Mouse (Mus musculus) common myeloid progenitor, adult 5-6 weeks (primary cell): ENCODE measurements around the gene Slc16a12. TPM values are rescaled to one million over a fixed set of nuclear protein-coding genes. Genes with fewer than 3 reads are reported as not detected.
A peak's percentile ranks its signal among the peaks of the same experiment; 100 is the strongest.
"Not testable (repeated sequence)": the region's sequence is repeated elsewhere in the genome, so short reads cannot be mapped to it uniquely, and the experiment has no call there.

Experiments used
- ATAC-seq: replicated peaks from 2 replicates; pipeline ENCODE4 v1.8.0; 2016; ENCODE audit warnings: low read depth, mild to moderate bottlenecking, moderate TSS enrichment, inconsistent platforms; ENCODE audit not compliant: poor library complexity, severe bottlenecking
- total RNA-seq: library from RNA; stranded (forward); fragments of 200-1000, 187-1606 nt; gene quantifications from 2 replicates; pipeline ENCODE4 v1.2.3, GENCODE M21; 2017

The Slc16a12 gene
- total RNA-seq = 0.18 TPM in 1 of 2 replicates, not detected in the other

- ATAC-seq = peak; percentile 52
Observed at GRCm38 (mm10) chr19:34746688-34747504, at the start of gene Slc16a12. TSS of gene Slc16a12 (minus strand) at chr19:34747289.

GRCm38 (mm10) chr19:34796396-34796795 lies 49.3 kb upstream of the Slc16a12 start:
- no peak for ATAC-seq

- ATAC-seq = no peak
Observed at GRCm38 (mm10) chr19:34782491-34782890, 35.4 kb upstream of the Slc16a12 start.

GRCm38 (mm10) chr19:34778993-34779392 lies 31.9 kb upstream of the Slc16a12 start:
- ATAC-seq = no peak

- ATAC-seq = no peak
Observed at GRCm38 (mm10) chr19:34778098-34778497, 31.0 kb upstream of the Slc16a12 start.

- peak; percentile 68 for ATAC-seq
Observed at GRCm38 (mm10) chr19:34772775-34773174, 25.7 kb upstream of the Slc16a12 start.

GRCm38 (mm10) chr19:34770764-34771163 lies 23.7 kb upstream of the Slc16a12 start:
- ATAC-seq = no peak

- no peak for ATAC-seq
Observed at GRCm38 (mm10) chr19:34758754-34759153, 11.7 kb upstream of the Slc16a12 start.

- ATAC-seq = no peak
Observed at GRCm38 (mm10) chr19:34756561-34757240, 9.6 kb upstream of the Slc16a12 start.

- no peak for ATAC-seq
Observed at GRCm38 (mm10) chr19:34755680-34756079, 8.6 kb upstream of the Slc16a12 start.

GRCm38 (mm10) chr19:34753243-34753642 lies 6.2 kb upstream of the Slc16a12 start:
- ATAC-seq = no peak

- ATAC-seq = no peak
Observed at GRCm38 (mm10) chr19:34752391-34753092, 5.5 kb upstream of the Slc16a12 start.

GRCm38 (mm10) chr19:34751150-34751549 lies 4.1 kb upstream of the Slc16a12 start:
- ATAC-seq = peak; percentile 80

- no peak for ATAC-seq
Observed at GRCm38 (mm10) chr19:34748992-34749391, 1.9 kb upstream of the Slc16a12 start.

- ATAC-seq = not testable (repeated sequence)
Observed at GRCm38 (mm10) chr19:34747969-34748368, 880 bp upstream of the Slc16a12 start.

- ATAC-seq = no peak
Observed at GRCm38 (mm10) chr19:34746201-34746600, 888 bp downstream of the Slc16a12 start.

GRCm38 (mm10) chr19:34745012-34745411 lies 2.1 kb downstream of the Slc16a12 start:
- no peak for ATAC-seq

- ATAC-seq = no peak
Observed at GRCm38 (mm10) chr19:34737916-34738315, 9.2 kb downstream of the Slc16a12 start.

GRCm38 (mm10) chr19:34735900-34736299 lies 11.2 kb downstream of the Slc16a12 start:
- no peak for ATAC-seq

GRCm38 (mm10) chr19:34733020-34733419 lies 14.1 kb downstream of the Slc16a12 start:
- ATAC-seq = no peak

GRCm38 (mm10) chr19:34731356-34731755 lies 15.7 kb downstream of the Slc16a12 start:
- ATAC-seq = no peak
